ENCODE assay signal across 33 mouse cellular contexts in the genomic region with DNA sequence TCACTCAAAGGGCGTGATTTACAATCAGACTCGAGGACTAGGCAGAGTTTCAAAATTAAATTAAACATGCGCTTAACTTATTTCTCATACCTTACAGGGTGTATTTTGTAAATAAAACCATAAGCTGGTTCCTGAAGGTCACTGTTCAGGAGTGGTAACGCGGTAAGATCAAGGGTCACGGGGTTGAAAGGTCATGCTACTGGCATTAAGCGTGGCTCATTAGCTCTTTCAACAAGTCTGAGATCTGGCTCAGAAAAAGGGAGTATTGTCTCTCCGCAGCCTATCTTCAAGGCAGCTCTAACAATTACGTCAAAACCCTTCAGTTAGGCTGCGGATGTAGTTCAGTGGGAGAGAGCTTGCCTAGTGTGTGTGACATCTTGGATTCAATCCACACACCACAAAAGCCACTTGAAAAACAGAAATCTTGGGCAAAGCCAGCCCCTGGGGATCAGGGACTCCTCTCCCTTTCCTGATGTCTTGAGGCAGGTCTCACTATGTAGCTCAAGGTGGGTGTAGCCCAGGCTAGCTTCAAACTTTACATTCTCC. TPM values are rescaled to one million over a fixed set of nuclear protein-coding genes. Genes with fewer than 3 reads are reported as not detected.
DNase-seq lines count a peak whose midpoint lies in the region; ATAC-seq and TF ChIP-seq lines count a peak whose summit lies in the region.
"Had no signal": no experiment of that assay in that cellular context is flagged by ENCODE, and none has a peak within 500 bp of the region (broad histone marks: within the 10 kb centered on the region; RNA-seq: fewer than 3 reads in every experiment).

No protein-coding gene starts in this region.

- ATAC-seq in hematopoietic stem cell, adult 5-6 weeks (replicated peaks in 1 of 2; ENCODE audit: insufficient read depth in 1 of 2, low FRiP score in 2 of 2, low TSS enrichment in 1 of 2, low read depth in 1 of 2, poor library complexity in 2 of 2, severe bottlenecking in 2 of 2): 0 out of 4 replicates have a peak, but pooled peaks have one; percentile 12 to 21
- ATAC-seq: activated CD4-positive, CD25-positive, alpha-beta regulatory T cell, adult 4 months; hindbrain, postnatal 0 days; intestine, postnatal 0 days had no signal

- no peak for TF ChIP-seq POLR2A in brain, embryonic 14.5 days (IDR thresholded peaks at IDR 0.05; ENCODE audit: borderline replicate concordance, extremely low read depth, insufficient read depth, insufficient read length, poor library complexity, severe bottlenecking)

- H3K4me1 ChIP-seq in embryonic facial prominence, embryonic 10.5 days: peaks cover 37% of the 10 kb centered on the region

- 28% methylated on average over 10 of the region's 10 CpGs for WGBS in embryonic facial prominence, embryonic 10.5 days

- DNase-seq in Muller cell, postnatal 12 days (ENCODE audit: inconsistent ontology term): peak; percentile 27
- peak; percentile 64 for DNase-seq in brain, embryonic 14.5 days (ENCODE audit: low read depth)
- DNase-seq in embryonic facial prominence, embryonic 10.5 days (ENCODE audit: low spot score): peak; percentile 32
- DNase-seq in natural killer cell, adult 2 months (ENCODE audit: low spot score in 2 of 2): no peak
- no peak for DNase-seq in gastrocnemius, postnatal 10 days
- DNase-seq: adrenal gland, adult 2 months; adrenal gland, postnatal 36 days; B cell, adult 2 months; cerebellum, adult 8-10 months; cerebellum, postnatal 36 days; gastrocnemius, postnatal 25 days; heart, adult 11 months; heart, postnatal 36 days; kidney, adult 9 months; kidney, postnatal 10 days; layer of hippocampus, postnatal 36 days; left cerebral cortex, postnatal 4 days; liver; right cerebral cortex, postnatal 4 days; thymus, adult 2 months had no signal

- H3K4me3 ChIP-seq in embryonic facial prominence, embryonic 10.5 days: no peak overlapping the region
- H3K4me3 ChIP-seq: erythroblast, embryonic 14.5 days; forebrain, embryonic 12.5 days; lung, embryonic 15.5 days; midbrain, embryonic 12.5 days; myocyte; neural tube, embryonic 13.5 days had no signal

- H3K36me3 ChIP-seq in embryonic facial prominence, embryonic 10.5 days (replicated peaks): no peaks in the 10 kb centered on the region
- H3K36me3 ChIP-seq: forebrain, embryonic 12.5 days; lung, embryonic 15.5 days; midbrain, embryonic 12.5 days; neural tube, embryonic 13.5 days had no signal

- H3K9me3 ChIP-seq in embryonic facial prominence, embryonic 10.5 days: no peaks in the 10 kb centered on the region
- H3K9me3 ChIP-seq: forebrain, embryonic 12.5 days; lung, embryonic 15.5 days; midbrain, embryonic 12.5 days; neural tube, embryonic 13.5 days had no signal

- no peak for TF ChIP-seq CTCF in brain, embryonic 14.5 days (IDR thresholded peaks at IDR 0.05; ENCODE audit: borderline replicate concordance, extremely low read depth, insufficient read depth, insufficient read length)

- H3K27me3 ChIP-seq in embryonic facial prominence, embryonic 10.5 days (replicated peaks; ENCODE audit: low read depth, poor library complexity, severe bottlenecking): no peaks in the 10 kb centered on the region
- H3K27me3 ChIP-seq: lung, embryonic 15.5 days; midbrain, embryonic 12.5 days; neural tube, embryonic 13.5 days had no signal

- no peak overlapping the region for H3K27ac ChIP-seq in embryonic facial prominence, embryonic 10.5 days (replicated peaks)
- H3K27ac ChIP-seq: forebrain, embryonic 12.5 days; hindbrain, postnatal 0 days; lung, embryonic 15.5 days; midbrain, embryonic 12.5 days; neural tube, embryonic 13.5 days; stomach, postnatal 0 days had no signal

RNA-seq across cellular contexts. Expression of gene Glyctk, which starts 20.2 kb away (rescaled TPM):
- polyA plus RNA-seq in brain, embryonic 14.5 days (2012; rRNA removed): 1.3 and 1.6 TPM in 2 replicates
- polyA plus RNA-seq in embryonic facial prominence, embryonic 10.5 days (2016; fragmentation: Nextera tagmentation; extraction: Ambion mirVana): 2.4 and 2.9 TPM in 2 replicates
- 2.8 and 2.9 TPM in 2 replicates for total RNA-seq in hematopoietic stem cell, adult 5-6 weeks (2017)
- under 1 TPM; 0.78 to 0.90 TPM for total RNA-seq in gastrocnemius, postnatal 10 days (2021)

RNA-seq across cellular contexts. Expression of gene Wdr82, which starts 33.0 kb away (rescaled TPM):
- polyA plus RNA-seq in brain, embryonic 14.5 days (2012; rRNA removed): 169 and 175 TPM in 2 replicates
- polyA plus RNA-seq in embryonic facial prominence, embryonic 10.5 days (2016; fragmentation: Nextera tagmentation; extraction: Ambion mirVana): 28.4 and 28.8 TPM in 2 replicates
- 88.3 and 101 TPM in 2 replicates for total RNA-seq in hematopoietic stem cell, adult 5-6 weeks (2017)
- 10 to 100 TPM; 31.1 to 38.8 TPM for total RNA-seq in gastrocnemius, postnatal 10 days (2021)

RNA-seq across cellular contexts. Expression of gene Col6a4, which starts 41.2 kb away (rescaled TPM):
- polyA plus RNA-seq in brain, embryonic 14.5 days (2012; rRNA removed): 2.1 TPM in 2 replicates
- polyA plus RNA-seq in embryonic facial prominence, embryonic 10.5 days (2016; fragmentation: Nextera tagmentation; extraction: Ambion mirVana): 0.09 and 0.25 TPM in 2 replicates
- total RNA-seq in hematopoietic stem cell, adult 5-6 weeks (2017): not detected in 2 replicates
- under 1 TPM; 0.09 to 0.18 TPM for total RNA-seq in gastrocnemius, postnatal 10 days (2021)
- total RNA-seq: gastrocnemius, postnatal 25 days; heart, postnatal 36 days; megakaryocyte progenitor cell, adult 5-6 weeks had no signal
- polyA plus RNA-seq: embryonic facial prominence, embryonic 11.5 days; erythroblast, embryonic 14.5 days had no signal

Comparison
In these comparisons a context has a peak if more than half of its experiments do, and no peak if none do; other contexts are left out.
1. DNase-seq: peak in Muller cell, postnatal 12 days (single experiment), brain, embryonic 14.5 days (single experiment) and embryonic facial prominence, embryonic 10.5 days (single experiment); none in natural killer cell, adult 2 months (0 of 2) and gastrocnemius, postnatal 10 days (single experiment).